Mouse (Mus musculus) MEL-GATA-1-ER (cell line): ENCODE results near the gene Ruvbl2.
"Not testable (repeated sequence)": the region's sequence is repeated elsewhere in the genome, so short reads cannot be mapped to it uniquely, and the experiment has no call there.

Experiments used
- DNase-seq: peaks from one replicate; pipeline ENCODE4 v3.0.0-alpha.2; 2012; ENCODE audit warnings: low read depth; ENCODE audit errors: extremely low read depth

Gene Ruvbl2

DNA sequence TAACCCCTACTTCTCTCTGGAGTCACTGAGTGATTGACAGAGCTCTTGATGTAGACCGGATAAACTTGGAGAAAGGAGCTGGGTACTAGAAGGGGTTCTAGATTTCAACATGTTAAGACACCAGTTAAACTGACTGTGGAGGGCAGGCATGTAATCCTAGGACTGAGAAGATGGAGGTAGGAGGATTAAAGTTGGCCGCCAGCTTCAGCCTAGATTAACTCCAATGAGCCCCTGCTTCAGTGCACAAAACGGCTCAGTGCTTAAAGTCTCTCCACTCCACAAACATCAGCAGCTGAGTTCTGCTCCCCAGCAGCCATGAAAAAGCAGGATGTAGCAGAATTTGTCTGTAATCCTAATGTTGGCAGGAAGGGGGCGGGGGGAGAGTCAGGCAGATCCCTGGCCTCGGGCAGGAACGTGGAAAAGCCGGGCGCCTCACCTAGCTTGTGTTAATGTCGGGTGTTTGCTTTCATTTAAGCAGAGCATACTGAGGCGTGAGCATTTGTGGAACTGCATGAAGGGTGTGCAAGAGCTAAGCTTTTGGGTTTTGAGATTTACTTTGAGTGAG, 36.3 kb downstream of the Ruvbl2 start:
- DNase-seq = no peak

DNA sequence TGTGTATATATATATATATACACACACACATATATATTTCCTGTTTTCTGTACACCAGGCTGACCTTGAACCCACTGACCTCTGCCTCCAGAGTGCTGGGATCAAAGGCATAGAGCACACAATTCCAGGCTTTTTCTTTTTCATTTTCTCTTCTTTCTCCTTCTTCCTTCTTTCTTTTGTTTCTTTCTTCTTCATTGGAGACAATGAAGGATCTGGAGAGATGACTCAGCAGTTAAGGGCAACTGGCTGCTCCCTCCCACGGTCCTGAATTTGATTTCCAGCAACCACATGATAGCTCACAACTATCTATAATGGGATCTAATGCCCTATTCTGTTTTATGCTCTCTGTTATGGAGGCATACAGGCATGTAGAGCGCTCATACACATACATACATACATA, 41.1 kb downstream of the Ruvbl2 start:
- DNase-seq = no peak

DNA sequence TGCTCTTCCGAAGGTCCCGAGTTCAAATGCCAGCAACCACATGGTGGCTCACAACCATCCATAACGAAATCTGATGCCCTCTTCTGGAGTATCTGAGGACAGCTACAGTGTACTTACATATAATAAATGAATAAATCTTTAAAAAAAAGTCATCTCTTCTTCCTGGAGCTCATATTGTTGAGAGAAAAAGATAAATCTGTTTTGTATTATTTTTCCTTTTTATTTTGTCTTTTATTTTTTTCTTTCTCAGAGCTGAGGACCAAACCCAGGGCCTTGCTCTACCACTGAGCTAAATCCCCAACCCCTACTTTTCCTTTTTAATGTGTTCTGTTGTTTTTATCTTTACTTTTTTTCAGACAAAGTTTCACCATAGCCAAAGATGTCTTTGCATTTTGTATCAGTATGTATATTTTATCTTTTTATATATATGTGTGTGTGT, 41.5 kb downstream of the Ruvbl2 start:
- not testable (repeated sequence) for DNase-seq

DNA sequence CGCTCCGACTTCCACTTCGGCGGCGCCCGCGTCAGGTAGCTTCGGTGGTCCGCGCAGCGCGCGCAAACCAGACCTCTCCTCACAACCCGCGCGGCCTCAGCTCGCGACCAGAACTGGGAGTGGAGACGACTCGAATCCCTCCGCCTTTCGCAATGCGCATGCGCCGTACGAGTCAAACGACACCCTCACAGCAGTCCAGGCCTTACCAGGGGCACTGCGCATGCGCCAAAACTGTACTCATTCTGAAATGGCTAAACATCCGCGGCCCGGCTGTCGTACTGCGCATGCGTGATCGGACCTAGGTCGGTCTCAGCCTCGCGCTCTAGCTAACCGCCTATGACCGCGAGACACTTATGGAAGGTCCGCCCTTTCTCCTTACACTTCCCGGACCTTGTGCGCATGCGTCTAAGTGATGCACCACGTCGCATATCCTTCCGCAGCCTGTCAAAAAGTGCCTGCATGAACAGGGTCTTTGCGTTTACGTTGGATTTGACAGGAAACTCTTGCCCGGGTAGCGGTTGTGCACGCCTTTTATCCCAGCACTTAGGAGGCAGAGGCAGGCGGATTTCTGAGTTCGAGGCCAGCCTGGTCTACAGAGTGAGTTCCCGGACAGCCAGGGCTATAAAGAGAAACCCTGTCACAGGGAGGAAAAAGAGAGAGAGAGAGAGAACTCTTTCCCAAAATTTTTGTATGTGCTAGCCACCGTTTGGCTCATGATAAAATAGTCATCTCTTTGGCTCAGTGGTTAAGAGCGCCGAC, 42.1 kb downstream of the Ruvbl2 start, which contains the start of gene Snrnp70:
TSS of gene Snrnp70 (minus strand) at position 165 of the 759 bp plus-strand sequence.
- peak; percentile 99 for DNase-seq

DNA sequence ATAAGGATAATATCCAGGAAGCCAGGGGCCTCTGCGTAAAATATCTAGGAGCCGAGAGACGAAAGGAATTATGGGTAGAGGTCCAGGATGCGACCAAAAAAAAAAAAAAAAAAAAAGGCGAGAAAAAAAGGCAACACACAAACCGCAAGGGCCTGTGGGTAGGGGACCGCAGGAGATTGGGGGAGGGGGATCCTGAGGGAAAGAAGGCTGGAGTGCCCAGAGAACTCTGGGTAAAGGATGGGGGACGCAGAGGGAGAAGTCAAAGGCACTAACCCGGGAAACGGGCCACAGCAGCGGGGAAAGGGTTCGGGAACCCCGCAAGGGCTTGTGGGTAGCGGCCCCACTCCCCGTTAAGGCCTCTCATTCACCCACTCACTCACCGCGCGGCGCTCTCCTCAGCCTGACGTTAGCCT, 42.8 kb downstream of the Ruvbl2 start:
- peak; percentile 48 for DNase-seq

DNA sequence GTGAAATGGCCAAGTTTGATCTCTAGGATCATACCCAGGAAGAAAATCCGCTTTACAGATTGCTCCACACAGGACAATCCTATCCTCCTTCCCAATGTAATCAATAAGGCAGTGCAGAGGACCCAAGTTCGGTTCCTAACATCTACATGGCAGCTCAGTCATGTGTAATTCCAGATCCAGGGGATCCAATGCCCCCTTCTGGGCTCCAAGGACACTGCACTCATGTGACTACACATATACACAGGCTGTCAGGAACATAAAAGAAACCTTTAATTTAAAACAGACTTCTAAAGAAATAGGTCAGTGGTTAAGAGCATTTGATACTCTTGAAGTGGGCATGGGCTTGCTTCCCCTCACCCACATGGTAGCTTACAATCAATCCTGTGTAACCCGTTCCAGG, 51.8 kb downstream of the Ruvbl2 start:
- DNase-seq = no peak

DNA sequence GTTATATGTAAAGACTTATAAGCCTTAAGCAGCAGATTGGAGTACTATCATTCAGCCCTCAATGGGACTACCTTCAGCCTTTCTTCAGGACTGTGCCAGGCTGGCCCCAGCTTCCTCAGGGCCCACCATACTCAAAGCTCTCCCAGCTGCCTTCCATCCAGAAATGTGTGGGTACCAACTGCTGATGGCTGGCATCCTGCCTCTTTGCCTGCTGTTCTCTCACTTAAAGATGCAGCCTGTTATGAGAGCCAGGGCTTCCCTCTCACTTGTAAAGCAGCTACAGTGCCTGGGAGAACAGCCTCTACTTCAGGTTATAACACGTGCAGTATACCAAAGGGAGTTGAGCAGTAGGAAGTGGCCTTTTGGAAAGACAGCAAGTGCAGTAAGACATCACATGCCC, 61.8 kb downstream of the Ruvbl2 start:
- no peak for DNase-seq

DNA sequence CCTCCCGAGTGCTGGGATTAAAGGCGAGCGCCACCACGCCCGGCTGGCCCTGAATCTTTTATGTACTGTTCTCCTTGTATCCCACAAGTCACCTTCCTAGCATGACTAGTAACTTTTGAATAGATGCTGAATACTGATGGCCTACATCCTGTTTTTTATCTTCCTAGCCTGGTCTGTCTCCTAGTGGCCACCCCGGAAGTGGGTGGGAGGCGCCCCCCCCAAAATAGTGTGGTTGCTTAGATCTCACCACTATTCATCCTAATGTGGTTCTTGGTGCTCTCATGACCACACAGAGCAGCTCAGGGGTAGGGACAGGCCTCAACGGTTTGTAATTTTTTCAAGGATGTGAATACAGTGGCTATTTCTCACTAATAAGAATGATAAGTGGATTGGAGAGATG, 63.3 kb downstream of the Ruvbl2 start:
- peak; percentile 76 for DNase-seq

DNA sequence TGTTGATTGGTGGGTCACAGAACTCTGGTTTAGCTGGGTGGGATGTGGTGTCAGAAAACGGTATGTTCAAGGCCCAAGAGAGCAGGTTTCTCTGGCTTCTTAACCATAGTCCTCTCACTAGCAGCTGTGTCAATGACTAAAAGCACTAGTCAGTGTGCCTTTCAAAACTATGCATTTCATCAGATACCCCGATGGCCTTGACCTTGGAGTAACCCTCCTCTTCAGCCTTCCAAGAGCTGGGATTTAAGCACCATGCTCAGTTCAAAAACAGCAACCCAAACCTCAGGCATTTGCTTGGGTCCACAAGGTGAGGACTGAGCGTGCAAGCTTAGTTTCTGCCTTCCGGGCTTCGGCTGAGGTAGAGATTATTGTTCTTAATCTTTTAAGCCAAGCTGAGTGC, 65.5 kb downstream of the Ruvbl2 start:
- no peak for DNase-seq
